Mouse (Mus musculus) cerebellum, postnatal 10 days (tissue): ENCODE data around the gene Slc25a26.

Experiments
- DNase-seq, 2 experiments: peaks; one replicate each; pipeline ENCODE4 v3.0.0; 2021; ENCODE audit warnings: mixed read lengths in 2 of 2

Gene Slc25a26

GRCm38 (mm10) chr6:94499897-94500623 lies at the start of gene Slc25a26:
Gene Slc25a26, plus strand, starts transcription at chr6:94500331.
- DNase-seq = peak; percentile 94 to 96

- DNase-seq = peak; percentile 77 to 89
These were observed 35.9 kb upstream of the Slc25a26 start for GRCm38 (mm10) chr6:94464037-94464891.

- peak; percentile 45 to 58 for DNase-seq
These were observed 33.5 kb upstream of the Slc25a26 start for GRCm38 (mm10) chr6:94466508-94467205.

GRCm38 (mm10) chr6:94492739-94493138 lies 7.4 kb upstream of the Slc25a26 start:
- DNase-seq = no peak

GRCm38 (mm10) chr6:94503963-94504362 lies 3.8 kb downstream of the Slc25a26 start:
- no peak for DNase-seq

GRCm38 (mm10) chr6:94507921-94508320 lies 7.8 kb downstream of the Slc25a26 start:
- DNase-seq = no peak

- DNase-seq = no peak
These were observed 8.7 kb downstream of the Slc25a26 start for GRCm38 (mm10) chr6:94508807-94509206.

- no peak for DNase-seq
These were observed 9.1 kb downstream of the Slc25a26 start for GRCm38 (mm10) chr6:94509220-94509619.

- no peak for DNase-seq
These were observed 18.0 kb downstream of the Slc25a26 start for GRCm38 (mm10) chr6:94518171-94518570.

GRCm38 (mm10) chr6:94524335-94524734 lies 24.2 kb downstream of the Slc25a26 start:
- DNase-seq = peak; percentile 36 to 42

- DNase-seq = peak in 1 of 2 experiments; percentile 24
These were observed 30.6 kb downstream of the Slc25a26 start for GRCm38 (mm10) chr6:94530756-94531155.

- DNase-seq = no peak
These were observed 32.0 kb downstream of the Slc25a26 start for GRCm38 (mm10) chr6:94532086-94532485.

- no peak for DNase-seq
These were observed 36.3 kb downstream of the Slc25a26 start for GRCm38 (mm10) chr6:94536478-94536877.

GRCm38 (mm10) chr6:94537652-94538051 lies 37.5 kb downstream of the Slc25a26 start:
- DNase-seq = no peak

GRCm38 (mm10) chr6:94540090-94540489 lies 40.0 kb downstream of the Slc25a26 start:
- DNase-seq = no peak

- no peak for DNase-seq
These were observed 40.5 kb downstream of the Slc25a26 start for GRCm38 (mm10) chr6:94540615-94541014.

- DNase-seq = no peak
These were observed 41.0 kb downstream of the Slc25a26 start for GRCm38 (mm10) chr6:94541133-94541532.

GRCm38 (mm10) chr6:94541854-94542253 lies 41.7 kb downstream of the Slc25a26 start:
- DNase-seq = no peak

- DNase-seq = peak; percentile 75 to 82
These were observed 44.0 kb downstream of the Slc25a26 start for GRCm38 (mm10) chr6:94543902-94544840.

- peak; percentile 20 to 27 for DNase-seq
These were observed 47.1 kb downstream of the Slc25a26 start for GRCm38 (mm10) chr6:94547239-94547638.

GRCm38 (mm10) chr6:94550298-94550697 lies 50.2 kb downstream of the Slc25a26 start:
- peak; percentile 61 to 69 for DNase-seq

GRCm38 (mm10) chr6:94550851-94551250 lies 50.7 kb downstream of the Slc25a26 start:
- no peak for DNase-seq
